Mouse (Mus musculus) megakaryocyte, adult 5-6 weeks (primary cell): ENCODE measurements around the gene Gm10985. TPM values are rescaled to one million over a fixed set of nuclear protein-coding genes. Genes with fewer than 3 reads are reported as not detected.
A peak's percentile ranks its signal among the peaks of the same experiment; 100 is the strongest.

Experiments used
- ATAC-seq: 2 replicates; pipeline ENCODE4 v1.8.0; 2016; ENCODE audit warnings: mild to moderate bottlenecking, inconsistent platforms; ENCODE audit not compliant: poor library complexity, severe bottlenecking
- total RNA-seq, 2 experiments: library from RNA; stranded (forward) in 1 of 2; stranded (reverse) in 1 of 2; fragments of 153-499, 151-499 nt in 1 of 2; fragments of 221-1000, 200-1000 nt in 1 of 2; gene quantifications; 2 replicates each; pipeline versions ENCODE4 v1.2.3 to v1.2.4; 2015 to 2017

Gene Gm10985
- total RNA-seq (2015) (not detected in 2 replicates), total RNA-seq (2017) (not detected in 2 replicates)

GRCm38 (mm10) chr3:53844786-53845185, at the start of gene Gm10985:
Gene Gm10985 (plus strand): TSS chr3:53845086.
- no peak for ATAC-seq

- no peak for ATAC-seq
Measured at GRCm38 (mm10) chr3:53796933-53797332, 48.0 kb upstream of the Gm10985 start.

- no peak for ATAC-seq
Measured at GRCm38 (mm10) chr3:53799671-53800070, 45.2 kb upstream of the Gm10985 start.

GRCm38 (mm10) chr3:53813421-53813977, 31.4 kb upstream of the Gm10985 start:
- ATAC-seq: no peak

GRCm38 (mm10) chr3:53834238-53834637, 10.6 kb upstream of the Gm10985 start:
- ATAC-seq: no peak

- ATAC-seq: no peak
Measured at GRCm38 (mm10) chr3:53846206-53846928, 1.5 kb downstream of the Gm10985 start.

- no peak for ATAC-seq
Measured at GRCm38 (mm10) chr3:53847726-53848125, 2.8 kb downstream of the Gm10985 start.

- no peak for ATAC-seq
Measured at GRCm38 (mm10) chr3:53848262-53848661, 3.4 kb downstream of the Gm10985 start.

GRCm38 (mm10) chr3:53854261-53854660, 9.4 kb downstream of the Gm10985 start:
- ATAC-seq: no peak

GRCm38 (mm10) chr3:53854831-53855230, 9.9 kb downstream of the Gm10985 start:
- ATAC-seq: no peak

GRCm38 (mm10) chr3:53863383-53864220, 18.7 kb downstream of the Gm10985 start, which contains the start of gene Ufm1:
Gene Ufm1 (minus strand): TSS chr3:53863830.
- peak; percentile 99 for ATAC-seq

GRCm38 (mm10) chr3:53868212-53868611, 23.3 kb downstream of the Gm10985 start:
- no peak for ATAC-seq

- ATAC-seq: no peak
Measured at GRCm38 (mm10) chr3:53869263-53869662, 24.4 kb downstream of the Gm10985 start.

- no peak for ATAC-seq
Measured at GRCm38 (mm10) chr3:53870482-53870881, 25.6 kb downstream of the Gm10985 start.

GRCm38 (mm10) chr3:53871596-53871995, 26.7 kb downstream of the Gm10985 start:
- ATAC-seq: no peak

GRCm38 (mm10) chr3:53890619-53891540, 46.0 kb downstream of the Gm10985 start:
- no peak for ATAC-seq
